Mouse (Mus musculus) forebrain, embryonic 12.5 days (tissue): Measurements from ENCODE around the gene 4930402F06Rik. TPM values are rescaled to one million over a fixed set of nuclear protein-coding genes. Genes with fewer than 3 reads are reported as not detected.

ENCODE experiments used
- ATAC-seq: fragments of 200-750 bp; cut with Nextera tagmentation; 2 replicates; pipeline ENCODE4 v1.8.0; 2017; ENCODE audit warnings: moderate TSS enrichment; ENCODE audit not compliant: low FRiP score
- H3K27ac ChIP-seq: fragments of 300-500 bp; sonication (generic); 2 replicates; pipeline ENCODE4 v1.5.1; 2016; ENCODE audit warnings: mild to moderate bottlenecking
- H3K27me3 ChIP-seq: fragments of 300-500 bp; sonication (generic); 2 replicates; pipeline ENCODE4 v1.6.1; 2016; ENCODE audit warnings: mild to moderate bottlenecking
- H3K36me3 ChIP-seq: fragments of 300-500 bp; sonication (generic); replicated peaks from 2 replicates; pipeline ENCODE4 v1.6.1; 2016; ENCODE audit warnings: mild to moderate bottlenecking
- H3K4me1 ChIP-seq: fragments of 300-500 bp; sonication (generic); 2 replicates; pipeline ENCODE4 v1.6.1; 2016
- H3K4me2 ChIP-seq: fragments of 300-500 bp; sonication (generic); 2 replicates; pipeline ENCODE4 v1.6.1; 2016; ENCODE audit warnings: mild to moderate bottlenecking, moderate library complexity
- H3K4me3 ChIP-seq: fragments of 300-500 bp; sonication (generic); replicated peaks from 2 replicates; pipeline ENCODE4 v1.5.1; 2016; ENCODE audit warnings: mild to moderate bottlenecking
- H3K9ac ChIP-seq: fragments of 300-500 bp; sonication (generic); 2 replicates; pipeline ENCODE4 v1.6.1; 2016; ENCODE audit warnings: mild to moderate bottlenecking
- H3K9me3 ChIP-seq: fragments of 300-500 bp; sonication (generic); 2 replicates; pipeline ENCODE4 v1.6.1; 2016
- WGBS: fragments of 180-500 bp; shearing (Covaris S2); methylation state at CpG from one replicate; pipeline ENCODE4 v1.1.7; 2016; 5-methylcytosine and 5-hydroxymethylcytosine counted together
- polyA plus RNA-seq: library from polyadenylated mRNA; unstranded; fragments of >200 nt; fragmentation: Nextera tagmentation; extraction: Ambion mirVana; gene quantifications from 2 replicates; pipeline ENCODE4 v1.2.1, GENCODE M21; 2016

4930402F06Rik gene
- polyA plus RNA-seq, 1 experiment from 2014 or later = not detected

GRCm38 (mm10) chr2:35432011-35432410 is 35.0 kb upstream of the 4930402F06Rik start:
- Histone ChIP-seq H3K36me3 (no peaks in the 10 kb centered on the region), H3K9me3 (no peaks in the 10 kb centered on the region), H3K27ac (no peak overlapping the region), H3K9ac (no peak overlapping the region), H3K4me3 (no peak overlapping the region), H3K27me3 (no peaks in the 10 kb centered on the region), H3K4me1 (no peaks in the 10 kb centered on the region), H3K4me2 (no peak overlapping the region)
- 69% methylated on average over 7 of the region's 7 CpGs for WGBS
- no peak for ATAC-seq

- 79% methylated on average over 8 of the region's 8 CpGs for WGBS
- H3K27me3 ChIP-seq = no peaks in the 10 kb centered on the region
- no peak overlapping the region for H3K9ac ChIP-seq
- H3K4me3 ChIP-seq = no peak overlapping the region
- no peak overlapping the region for H3K4me2 ChIP-seq
- H3K9me3 ChIP-seq = no peaks in the 10 kb centered on the region
- H3K36me3 ChIP-seq = no peaks in the 10 kb centered on the region
- no peaks in the 10 kb centered on the region for H3K4me1 ChIP-seq
- H3K27ac ChIP-seq = no peak overlapping the region
- no peak for ATAC-seq
Observed at GRCm38 (mm10) chr2:35430806-35431205, 33.8 kb upstream of the 4930402F06Rik start.

DNA sequence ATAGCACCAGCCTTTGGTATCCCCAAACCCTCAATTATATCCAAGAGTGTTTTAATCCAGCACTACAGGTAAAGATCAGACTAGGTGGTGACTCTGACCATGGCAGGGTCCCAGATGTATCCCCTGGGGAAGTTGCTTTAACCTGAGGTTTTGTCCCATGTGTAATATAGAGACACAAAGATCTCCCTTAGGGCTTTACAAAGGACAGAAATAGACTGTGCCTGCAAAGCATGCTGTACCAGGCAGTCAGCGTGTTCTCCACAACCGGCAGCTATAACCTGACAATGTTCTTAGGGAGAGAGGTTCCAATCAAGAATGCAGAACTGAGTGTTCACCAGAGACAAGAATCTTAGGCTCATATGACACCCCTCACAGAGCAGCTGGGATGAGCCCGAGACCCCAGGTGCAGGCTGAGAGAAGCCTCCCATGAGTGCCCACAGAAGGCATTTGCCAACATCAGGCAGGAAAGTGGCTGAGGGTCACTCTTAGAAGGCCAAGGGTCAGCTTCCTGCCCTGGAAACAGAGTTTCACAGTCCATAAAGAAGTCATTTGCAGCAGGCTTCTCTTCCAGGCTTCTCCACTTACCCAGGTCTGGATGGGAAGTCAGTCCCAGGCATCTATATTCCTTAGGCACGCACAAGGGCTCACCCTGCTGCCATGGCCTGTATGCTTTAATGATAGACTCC is 31.8 kb upstream of the 4930402F06Rik start:
- Histone ChIP-seq H3K4me2 (no peak overlapping the region), H3K9me3 (no peaks in the 10 kb centered on the region), H3K27me3 (no peaks in the 10 kb centered on the region), H3K36me3 (no peaks in the 10 kb centered on the region), H3K4me3 (no peak overlapping the region), H3K27ac (no peak overlapping the region), H3K9ac (no peak overlapping the region), H3K4me1 (no peaks in the 10 kb centered on the region)
- no peak for ATAC-seq
- WGBS = 85% methylated on average over 4 of the region's 4 CpGs

- no peaks in the 10 kb centered on the region for H3K27me3 ChIP-seq
- no peaks in the 10 kb centered on the region for H3K9me3 ChIP-seq
- 48% methylated on average over 2 of the region's 2 CpGs for WGBS
- no peak overlapping the region for H3K27ac ChIP-seq
- no peak overlapping the region for H3K4me2 ChIP-seq
- H3K4me1 ChIP-seq = no peaks in the 10 kb centered on the region
- H3K9ac ChIP-seq = no peak overlapping the region
- no peaks in the 10 kb centered on the region for H3K36me3 ChIP-seq
- ATAC-seq = no peak
- no peak overlapping the region for H3K4me3 ChIP-seq
Observed at GRCm38 (mm10) chr2:35427559-35427958, 30.6 kb upstream of the 4930402F06Rik start.

- Histone ChIP-seq H3K4me2 (no peak overlapping the region), H3K9ac (no peak overlapping the region), H3K4me3 (no peak overlapping the region), H3K27ac (no peak overlapping the region), H3K36me3 (no peaks in the 10 kb centered on the region), H3K4me1 (no peaks in the 10 kb centered on the region), H3K27me3 (no peaks in the 10 kb centered on the region), H3K9me3 (0 out of 2 replicates have a peak, but pooled peaks cover 3% of the 10 kb centered on the region)
- ATAC-seq = no peak
- 85% methylated on average over 1 of the region's 1 CpGs for WGBS
Observed at GRCm38 (mm10) chr2:35423711-35424339, 26.9 kb upstream of the 4930402F06Rik start.

- H3K27ac ChIP-seq = no peak overlapping the region
- no peaks in the 10 kb centered on the region for H3K27me3 ChIP-seq
- no peaks in the 10 kb centered on the region for H3K4me1 ChIP-seq
- ATAC-seq = no peak
- H3K36me3 ChIP-seq = no peaks in the 10 kb centered on the region
- no peak overlapping the region for H3K4me2 ChIP-seq
- 0 out of 2 replicates have a peak, but pooled peaks cover 3% of the 10 kb centered on the region for H3K9me3 ChIP-seq
- 86% methylated on average over 3 of the region's 3 CpGs for WGBS
- no peak overlapping the region for H3K9ac ChIP-seq
- H3K4me3 ChIP-seq = no peak overlapping the region
Observed at GRCm38 (mm10) chr2:35422384-35422783, 25.4 kb upstream of the 4930402F06Rik start.

GRCm38 (mm10) chr2:35420681-35421080 is 23.7 kb upstream of the 4930402F06Rik start:
- no peak for ATAC-seq
- Histone ChIP-seq H3K27ac (no peak overlapping the region), H3K36me3 (no peaks in the 10 kb centered on the region), H3K9ac (no peak overlapping the region), H3K4me3 (no peak overlapping the region), H3K27me3 (no peaks in the 10 kb centered on the region), H3K9me3 (0 out of 2 replicates have a peak, but pooled peaks cover 3% of the 10 kb centered on the region), H3K4me1 (no peaks in the 10 kb centered on the region), H3K4me2 (no peak overlapping the region)
- WGBS = 91% methylated on average over 1 of the region's 1 CpGs

DNA sequence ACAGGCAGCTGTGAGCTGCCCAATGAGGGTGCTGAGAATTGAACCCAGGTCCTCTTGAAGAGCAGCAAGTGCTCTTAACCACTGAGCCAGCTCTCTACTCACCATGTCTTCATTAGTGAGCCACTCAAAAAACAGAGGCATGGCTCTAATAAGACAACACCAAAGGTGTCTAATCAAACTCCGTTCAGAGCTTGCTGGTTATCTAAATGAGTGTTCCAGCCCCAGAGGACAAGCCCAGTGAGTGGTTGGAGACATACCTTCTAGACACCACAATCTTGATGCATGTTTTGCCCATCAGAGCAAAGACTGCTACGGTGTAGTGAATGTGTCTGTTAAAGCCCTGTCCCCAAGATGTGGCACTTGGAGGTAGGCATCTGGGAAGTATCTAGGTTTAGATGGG is 22.7 kb upstream of the 4930402F06Rik start:
- H3K4me3 ChIP-seq = no peak overlapping the region
- no peak overlapping the region for H3K4me2 ChIP-seq
- H3K27me3 ChIP-seq = no peaks in the 10 kb centered on the region
- H3K9ac ChIP-seq = no peak overlapping the region
- ATAC-seq = no peak
- H3K27ac ChIP-seq = no peak overlapping the region
- H3K36me3 ChIP-seq = no peaks in the 10 kb centered on the region
- 0 out of 2 replicates have a peak, but pooled peaks cover 3% of the 10 kb centered on the region for H3K9me3 ChIP-seq
- H3K4me1 ChIP-seq = no peaks in the 10 kb centered on the region
- WGBS = 91% methylated on average over 2 of the region's 2 CpGs

DNA sequence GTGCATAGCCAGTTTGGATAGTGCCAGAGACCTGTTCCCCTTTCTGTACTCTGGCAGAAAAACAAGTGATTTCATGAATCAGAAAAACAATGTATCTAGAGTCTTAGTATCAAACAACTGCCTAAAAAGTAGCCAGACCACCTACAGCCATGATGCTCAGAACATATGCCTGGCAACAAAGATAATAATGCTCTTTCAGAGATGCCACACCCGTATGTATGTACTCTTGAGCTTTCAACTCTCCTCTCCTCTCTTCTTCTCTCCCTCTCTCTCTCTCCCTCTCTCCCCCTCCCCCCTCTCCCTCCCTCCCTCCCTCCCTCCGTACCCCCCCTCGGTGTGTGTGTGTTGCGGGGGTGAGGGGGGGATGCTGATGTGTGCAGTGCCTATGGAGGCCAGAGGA is 22.3 kb upstream of the 4930402F06Rik start:
- ATAC-seq = no peak
- Histone ChIP-seq H3K4me1 (no peaks in the 10 kb centered on the region), H3K36me3 (no peaks in the 10 kb centered on the region), H3K9me3 (0 out of 2 replicates have a peak, but pooled peaks cover 3% of the 10 kb centered on the region), H3K4me2 (no peak overlapping the region), H3K27ac (no peak overlapping the region), H3K4me3 (no peak overlapping the region), H3K9ac (no peak overlapping the region), H3K27me3 (no peaks in the 10 kb centered on the region)
- 80% methylated on average over 4 of the region's 4 CpGs for WGBS

- Histone ChIP-seq H3K9ac (no peak overlapping the region), H3K9me3 (0 out of 2 replicates have a peak, but pooled peaks cover 3% of the 10 kb centered on the region), H3K4me1 (no peaks in the 10 kb centered on the region), H3K4me2 (no peak overlapping the region), H3K27ac (no peak overlapping the region), H3K27me3 (no peaks in the 10 kb centered on the region), H3K4me3 (no peak overlapping the region), H3K36me3 (no peaks in the 10 kb centered on the region)
- 86% methylated on average over 1 of the region's 1 CpGs for WGBS
- ATAC-seq = no peak
Observed at GRCm38 (mm10) chr2:35417231-35417630, 20.3 kb upstream of the 4930402F06Rik start.

GRCm38 (mm10) chr2:35416473-35416872 is 19.5 kb upstream of the 4930402F06Rik start:
- Histone ChIP-seq H3K36me3 (no peaks in the 10 kb centered on the region), H3K4me3 (no peak overlapping the region), H3K4me1 (no peaks in the 10 kb centered on the region), H3K27me3 (no peaks in the 10 kb centered on the region), H3K9me3 (0 out of 2 replicates have a peak, but pooled peaks cover 3% of the 10 kb centered on the region), H3K27ac (no peak overlapping the region), H3K9ac (no peak overlapping the region), H3K4me2 (no peak overlapping the region)
- 86% methylated on average over 6 of the region's 6 CpGs for WGBS
- no peak for ATAC-seq

DNA sequence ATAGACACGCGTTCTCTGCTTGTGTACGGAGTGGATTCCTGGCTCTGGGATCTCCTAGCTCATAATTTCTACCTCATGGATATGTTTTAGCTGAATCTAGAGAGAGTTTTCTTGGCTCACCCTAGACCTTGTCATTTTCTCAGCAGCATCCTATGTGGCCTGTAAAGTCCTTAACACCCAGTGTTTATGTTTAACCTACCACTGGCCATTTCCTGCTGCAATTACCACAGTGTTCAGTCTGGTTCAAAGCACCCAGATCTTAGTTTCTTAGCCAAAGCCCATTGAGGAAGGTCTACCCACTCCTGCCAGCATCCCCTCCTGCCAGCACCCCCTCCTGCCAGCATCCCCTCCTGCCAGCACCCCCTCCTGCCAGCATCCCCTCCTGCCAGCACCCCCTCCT is 15.8 kb upstream of the 4930402F06Rik start:
- no peak overlapping the region for H3K4me3 ChIP-seq
- H3K4me1 ChIP-seq = no peaks in the 10 kb centered on the region
- H3K27me3 ChIP-seq = no peaks in the 10 kb centered on the region
- no peak for ATAC-seq
- H3K9me3 ChIP-seq = no peaks in the 10 kb centered on the region
- H3K4me2 ChIP-seq = no peak overlapping the region
- WGBS = 95% methylated on average over 3 of the region's 3 CpGs
- H3K27ac ChIP-seq = no peak overlapping the region
- no peaks in the 10 kb centered on the region for H3K36me3 ChIP-seq
- no peak overlapping the region for H3K9ac ChIP-seq

- Histone ChIP-seq H3K9me3 (no peaks in the 10 kb centered on the region), H3K9ac (no peak overlapping the region), H3K27me3 (no peaks in the 10 kb centered on the region), H3K4me3 (no peak overlapping the region), H3K4me2 (no peak overlapping the region), H3K36me3 (no peaks in the 10 kb centered on the region), H3K4me1 (no peaks in the 10 kb centered on the region), H3K27ac (no peak overlapping the region)
- no peak for ATAC-seq
- 83% methylated on average over 2 of the region's 2 CpGs for WGBS
Observed at GRCm38 (mm10) chr2:35412246-35412645, 15.3 kb upstream of the 4930402F06Rik start.
